Mouse (Mus musculus) G1E (cell line): ENCODE measurements around the gene Nprl2.

Experiments used
- CTCF ChIP-seq: IDR thresholded peaks from 2 replicates; pipeline ENCODE4 v1.5.1; 2012; ENCODE audit warnings: low read depth, low read length, inconsistent platforms, mixed read lengths
- GATA1 ChIP-seq: IDR thresholded peaks from 2 replicates; pipeline ENCODE4 v1.6.1; 2012; ENCODE audit warnings: borderline replicate concordance, low read length, inconsistent platforms, mixed read lengths
- GATA2 ChIP-seq: IDR thresholded peaks from 2 replicates; pipeline ENCODE4 v1.6.1; 2012; ENCODE audit warnings: low read depth, low read length, inconsistent platforms, borderline replicate concordance
- POLR2AphosphoS5 ChIP-seq: IDR thresholded peaks from 2 replicates; pipeline ENCODE4 v1.6.1; 2012; ENCODE audit warnings: low read depth, low read length, inconsistent platforms; ENCODE audit not compliant: insufficient replicate concordance
- TAL1 ChIP-seq: conservative IDR thresholded peaks from 2 replicates; pipeline ENCODE4 v1.6.1; 2012; ENCODE audit warnings: low read depth, low read length, inconsistent platforms, mixed read lengths

- TF ChIP-seq CTCF: no peak
- TF ChIP-seq POLR2AphosphoS5: no peak
- TF ChIP-seq GATA1: no peak
- no peak for TF ChIP-seq TAL1
- TF ChIP-seq GATA2: no peak
Measured at GRCm38 (mm10) chr9:107542352-107542686, 293 bp downstream of the Nprl2 start.
